Comparison of ENCODE assay signal across 15 mouse cellular contexts in genomic region chr11:79067172-79067571, GRCm38 (mm10).
DNase-seq lines count a peak whose midpoint lies in the region; ATAC-seq and TF ChIP-seq lines count a peak whose summit lies in the region.
"Had no signal": no experiment of that assay in that cellular context is flagged by ENCODE, and none has a peak within 500 bp of the region (broad histone marks: within the 10 kb centered on the region; RNA-seq: fewer than 3 reads in every experiment).

No protein-coding gene starts in this region.

- peak overlapping the region; percentile 38 for H3K27ac ChIP-seq in heart, embryonic 15.5 days
- peak overlapping the region; percentile 98 for H3K27ac ChIP-seq in liver, embryonic 13.5 days
- no peak overlapping the region for H3K27ac ChIP-seq in left cerebral cortex, adult 2 months
- H3K27ac ChIP-seq: macrophage; neural tube, embryonic 12.5 days had no signal

- WGBS in heart, embryonic 15.5 days, result 73% methylated on average over 4 of the region's 4 CpGs
- WGBS in liver, embryonic 13.5 days (ENCODE audit: insufficient replicate concordance), result 57% methylated on average over 4 of the region's 4 CpGs

- no peaks in the 10 kb centered on the region for H3K9me3 ChIP-seq in heart, embryonic 15.5 days (replicated peaks)
- H3K9me3 ChIP-seq in liver, embryonic 13.5 days (replicated peaks), result no peaks in the 10 kb centered on the region
- H3K9me3 ChIP-seq: limb, embryonic 13.5 days; neural tube, embryonic 12.5 days had no signal

- no peak for ATAC-seq in heart, embryonic 15.5 days (replicated peaks; ENCODE audit: insufficient number of reproducible peaks, insufficient read depth, low FRiP score, low read depth)
- peak; percentile 80 for ATAC-seq in liver, embryonic 13.5 days (ENCODE audit: low read depth)
- ATAC-seq: forebrain, embryonic 14.5 days; midbrain, embryonic 16.5 days had no signal

- H3K27me3 ChIP-seq in heart, embryonic 15.5 days, result no peaks in the 10 kb centered on the region
- H3K27me3 ChIP-seq in liver, embryonic 13.5 days, result no peaks in the 10 kb centered on the region
- H3K27me3 ChIP-seq: limb, embryonic 13.5 days; neural tube, embryonic 12.5 days had no signal

- intact Hi-C loops in heart, postnatal 14 days (cut with DNase I), result no loop called here
- intact Hi-C loops in left cerebral cortex, adult 2 months (cut with DNase I), result no loop called here

- H3K4me1 ChIP-seq in heart, embryonic 15.5 days (replicated peaks), result peaks cover 74% of the 10 kb centered on the region
- H3K4me1 ChIP-seq in liver, embryonic 13.5 days (replicated peaks), result peaks cover 84% of the 10 kb centered on the region

- no peak overlapping the region for H3K9ac ChIP-seq in heart, embryonic 15.5 days
- peak overlapping the region; percentile 74 for H3K9ac ChIP-seq in liver, embryonic 13.5 days
- H3K9ac ChIP-seq: limb, embryonic 13.5 days; neural tube, embryonic 12.5 days had no signal

- no peak for DNase-seq in heart, postnatal 14 days
- peak; percentile 65 for DNase-seq in c-Kit-negative CD71-positive TER-119-positive erythroid progenitor cells, embryonic 14.5 days (ENCODE audit: low read depth, low spot score)
- peak; percentile 34 for DNase-seq in c-Kit-positive CD71-positive TER-119-positive erythroid progenitor cells, embryonic 14.5 days (ENCODE audit: low spot score)
- peak; percentile 74 for DNase-seq in liver, embryonic 13.5 days
- DNase-seq in frontal cortex, postnatal 14 days (ENCODE audit: low spot score in 2 of 2), result no peak
- no peak for DNase-seq in left cerebral cortex, adult 2 months (ENCODE audit: extremely low spot score in 1 of 2, low spot score in 2 of 2)
- DNase-seq: adrenal gland, postnatal 10 days; cerebellum, adult 9-10 months; right cerebral cortex, postnatal 4 days had no signal

- TF ChIP-seq CTCF in left cerebral cortex, adult 2 months (IDR thresholded peaks at IDR 0.05), result no peak

- H3K36me3 ChIP-seq in heart, embryonic 15.5 days, result no peaks in the 10 kb centered on the region
- H3K36me3 ChIP-seq in liver, embryonic 13.5 days, result 0 out of 2 replicates have a peak, but pooled peaks cover 2% of the 10 kb centered on the region
- H3K36me3 ChIP-seq: limb, embryonic 13.5 days; neural tube, embryonic 12.5 days had no signal

- no peak overlapping the region for H3K4me3 ChIP-seq in heart, embryonic 15.5 days
- peak overlapping the region; percentile 39 for H3K4me3 ChIP-seq in liver, embryonic 13.5 days (replicated peaks)
- H3K4me3 ChIP-seq in left cerebral cortex, adult 2 months, result no peak overlapping the region
- H3K4me3 ChIP-seq: limb, embryonic 13.5 days; neural tube, embryonic 12.5 days had no signal

- H3K4me2 ChIP-seq in heart, embryonic 15.5 days, result no peak overlapping the region
- H3K4me2 ChIP-seq in liver, embryonic 13.5 days, result peak overlapping the region; percentile 68
- H3K4me2 ChIP-seq: limb, embryonic 13.5 days; neural tube, embryonic 12.5 days had no signal

Comparison
In these comparisons a context has a peak if more than half of its experiments do, and no peak if none do; other contexts are left out.
1. DNase-seq: peak in c-Kit-negative CD71-positive TER-119-positive erythroid progenitor cells, embryonic 14.5 days (single experiment), c-Kit-positive CD71-positive TER-119-positive erythroid progenitor cells, embryonic 14.5 days (single experiment) and liver, embryonic 13.5 days (single experiment); none in heart, postnatal 14 days (0 of 2), frontal cortex, postnatal 14 days (0 of 2) and left cerebral cortex, adult 2 months (0 of 2).